Mouse (Mus musculus) liver, adult 2 months (tissue): ENCODE data around the gene Qpct. TPM values are rescaled to one million over a fixed set of nuclear protein-coding genes. Genes with fewer than 3 reads are reported as not detected.
"Not testable (repeated sequence)": the region's sequence is repeated elsewhere in the genome, so short reads cannot be mapped to it uniquely, and the experiment has no call there.

Source experiments
- DNase-seq: peaks from one replicate; pipeline ENCODE4 v3.0.0-alpha.2; 2011; ENCODE audit warnings: low read depth, low spot score; ENCODE audit errors: extremely low read depth
- H3K27ac ChIP-seq: fragments of 200-500 bp; replicated peaks from 2 replicates; pipeline ENCODE4 v1.5.1; 2012; ENCODE audit warnings: low read depth, mild to moderate bottlenecking, control low read depth, inconsistent platforms, low read length; ENCODE audit not compliant: insufficient read depth
- H3K27me3 ChIP-seq: fragments of 200-500 bp; 2 replicates; pipeline ENCODE4 v1.6.1; 2012; ENCODE audit warnings: mild to moderate bottlenecking, moderate library complexity, low read length, inconsistent platforms; ENCODE audit not compliant: control insufficient read depth, insufficient read depth
- H3K36me3 ChIP-seq: fragments of 200-500 bp; 2 replicates; pipeline ENCODE4 v1.6.1; 2012; ENCODE audit warnings: low read length, inconsistent platforms; ENCODE audit not compliant: control insufficient read depth, insufficient read depth
- H3K4me1 ChIP-seq: fragments of 200-500 bp; 2 replicates; pipeline ENCODE4 v1.6.1; 2011; ENCODE audit warnings: low read length; ENCODE audit not compliant: control insufficient read depth, insufficient read depth
- H3K4me3 ChIP-seq: fragments of 200-500 bp; 2 replicates; pipeline ENCODE4 v1.5.1; 2011; ENCODE audit warnings: low read depth, mild to moderate bottlenecking, control low read depth, low read length, moderate library complexity; ENCODE audit not compliant: insufficient read depth
- H3K79me2 ChIP-seq: fragments of 200-500 bp; 2 replicates; pipeline ENCODE4 v1.6.1; 2012; ENCODE audit warnings: inconsistent platforms, mild to moderate bottlenecking, low read length, moderate library complexity; ENCODE audit not compliant: control insufficient read depth, insufficient read depth
- H3K9ac ChIP-seq: fragments of 200-500 bp; 2 replicates; pipeline ENCODE4 v1.6.1; 2012; ENCODE audit warnings: low read depth, mild to moderate bottlenecking, control low read depth, inconsistent platforms, low read length
- CTCF ChIP-seq: fragments of 200-500 bp; IDR thresholded peaks from 2 replicates; pipeline ENCODE4 v1.5.1; 2011; ENCODE audit warnings: low read depth, low read length, control low read depth
- POLR2A ChIP-seq: fragments of 200-500 bp; IDR thresholded peaks from 2 replicates; pipeline ENCODE4 v1.6.1; 2011; ENCODE audit warnings: low read length, control low read depth; ENCODE audit not compliant: insufficient read depth; ENCODE audit errors: extremely low read depth
- WGBS: fragments of 180-500 bp; shearing (Covaris S2); methylation state at CpG from one replicate; pipeline ENCODE4 v1.1.7; 2018; 5-methylcytosine and 5-hydroxymethylcytosine counted together
- polyA plus RNA-seq: library from polyadenylated mRNA; depleted of rRNA; stranded (reverse); fragments of >200 nt; gene quantifications from 2 replicates; pipeline ENCODE4 v1.2.3, GENCODE M21; 2012; rRNA removed
- total RNA-seq: library from RNA; depleted of rRNA; stranded (reverse); fragments of >200 nt; gene quantifications from 2 replicates; pipeline ENCODE4 v1.2.3, GENCODE M21; 2014; rRNA removed

Qpct gene
- total and polyA plus RNA-seq, 2 experiments, result 12.1 to 26.6 TPM

- not testable (repeated sequence) for H3K4me1 ChIP-seq, H3K4me3 ChIP-seq, H3K27me3 ChIP-seq, H3K27ac ChIP-seq, H3K36me3 ChIP-seq, H3K79me2 ChIP-seq, H3K9ac ChIP-seq
- peak; percentile 46 for DNase-seq
- WGBS, result 43% methylated on average over 9 of the region's 9 CpGs
- TF ChIP-seq CTCF, result 0 out of 2 replicates have a peak, but pooled peaks have one; percentile 9
Measured at GRCm38 (mm10) chr17:79115248-79115647, 63.5 kb downstream of the Qpct start.

- Histone ChIP-seq H3K9ac (no peak overlapping the region), H3K36me3 (no peaks in the 10 kb centered on the region), H3K4me3 (no peak overlapping the region), H3K27me3 (no peaks in the 10 kb centered on the region), H3K27ac (no peak overlapping the region), H3K4me1 (no peaks in the 10 kb centered on the region), H3K79me2 (no peaks in the 10 kb centered on the region)
- 87% methylated on average over 1 of the region's 1 CpGs for WGBS
- TF ChIP-seq POLR2A (no peak), CTCF (no peak)
- DNase-seq, result no peak
Measured at GRCm38 (mm10) chr17:79119066-79119465, 67.4 kb downstream of the Qpct start.

GRCm38 (mm10) chr17:79120269-79120668 lies 68.6 kb downstream of the Qpct start:
- no peak overlapping the region for H3K9ac ChIP-seq
- no peak for DNase-seq
- 87% methylated on average over 3 of the region's 3 CpGs for WGBS
- TF ChIP-seq POLR2A (no peak), CTCF (no peak)
- no peaks in the 10 kb centered on the region for H3K79me2 ChIP-seq
- no peaks in the 10 kb centered on the region for H3K27me3 ChIP-seq
- no peak overlapping the region for H3K4me3 ChIP-seq
- H3K36me3 ChIP-seq, result no peaks in the 10 kb centered on the region
- no peak overlapping the region for H3K27ac ChIP-seq
- H3K4me1 ChIP-seq, result no peaks in the 10 kb centered on the region

GRCm38 (mm10) chr17:79133740-79134139 lies 82.0 kb downstream of the Qpct start:
- no peak overlapping the region for H3K4me3 ChIP-seq

GRCm38 (mm10) chr17:79135826-79136225 lies 84.1 kb downstream of the Qpct start:
- no peaks in the 10 kb centered on the region for H3K36me3 ChIP-seq
- H3K27me3 ChIP-seq, result no peaks in the 10 kb centered on the region
- 82% methylated on average over 6 of the region's 6 CpGs for WGBS
- no peaks in the 10 kb centered on the region for H3K79me2 ChIP-seq
- no peak for DNase-seq
- no peak overlapping the region for H3K9ac ChIP-seq
- no peak overlapping the region for H3K4me3 ChIP-seq
- TF ChIP-seq POLR2A (no peak), CTCF (no peak)
- peaks cover 3% of the 10 kb centered on the region; the same call in 1 of the 2 replicates for H3K4me1 ChIP-seq
- no peak overlapping the region for H3K27ac ChIP-seq

More at GRCm38 (mm10) chr17:79133740-79134139, 82.0 kb downstream of the Qpct start:
- WGBS, result 74% methylated on average over 8 of the region's 8 CpGs
- Histone ChIP-seq H3K4me1 (peaks cover 3% of the 10 kb centered on the region; the same call in 1 of the 2 replicates), H3K79me2 (no peaks in the 10 kb centered on the region), H3K9ac (no peak overlapping the region), H3K27me3 (no peaks in the 10 kb centered on the region), H3K27ac (no peak overlapping the region), H3K36me3 (no peaks in the 10 kb centered on the region)
- TF ChIP-seq CTCF (no peak), POLR2A (no peak)
- DNase-seq, result no peak

- peaks cover 3% of the 10 kb centered on the region; the same call in 1 of the 2 replicates for H3K4me1 ChIP-seq
- no peak overlapping the region for H3K27ac ChIP-seq
- H3K4me3 ChIP-seq, result no peak overlapping the region
- WGBS, result 34% methylated on average over 2 of the region's 2 CpGs
- DNase-seq, result peak; percentile 93
- no peaks in the 10 kb centered on the region for H3K36me3 ChIP-seq
- H3K27me3 ChIP-seq, result no peaks in the 10 kb centered on the region
- H3K79me2 ChIP-seq, result no peaks in the 10 kb centered on the region
- TF ChIP-seq POLR2A, result no peak
- no peak for TF ChIP-seq CTCF
- no peak overlapping the region for H3K9ac ChIP-seq
Measured at GRCm38 (mm10) chr17:79136401-79136800, 84.7 kb downstream of the Qpct start.

Other genes with a start within 250 kb of the Qpct start
- gene Heatr5b, start 216.5 kb upstream of the Qpct start, total RNA-seq, result 8.3 and 10.0 TPM in 2 replicates
- gene Heatr5b, start 216.5 kb upstream of the Qpct start, polyA plus RNA-seq, result 7.5 and 8.9 TPM in 2 replicates
- 7.9 and 8.1 TPM in 2 replicates for gene Gpatch11, start 216.3 kb upstream of the Qpct start, total RNA-seq
- gene Gpatch11, start 216.3 kb upstream of the Qpct start, polyA plus RNA-seq, result 4.7 and 4.9 TPM in 2 replicates
- 11.1 and 15.3 TPM in 2 replicates for gene Eif2ak2, start 169.3 kb upstream of the Qpct start, total RNA-seq
- 2.3 and 2.5 TPM in 2 replicates for gene Eif2ak2, start 169.3 kb upstream of the Qpct start, polyA plus RNA-seq
- gene Sult6b1, start 144.9 kb upstream of the Qpct start, total RNA-seq, result not detected in 2 replicates
- gene Sult6b1, start 144.9 kb upstream of the Qpct start, polyA plus RNA-seq, result not detected in 2 replicates
- gene Cebpzos, start 135.4 kb upstream of the Qpct start, total RNA-seq, result 18.4 and 29.2 TPM in 2 replicates
- gene Cebpzos, start 135.4 kb upstream of the Qpct start, polyA plus RNA-seq, result 9.6 and 11.0 TPM in 2 replicates
- 17.7 and 19.0 TPM in 2 replicates for gene Cebpz, start 114.8 kb upstream of the Qpct start, total RNA-seq
- gene Cebpz, start 114.8 kb upstream of the Qpct start, polyA plus RNA-seq, result 3.2 and 4.4 TPM in 2 replicates
- gene Ndufaf7, start 114.8 kb upstream of the Qpct start, total RNA-seq, result 14.6 and 17.3 TPM in 2 replicates
- gene Ndufaf7, start 114.8 kb upstream of the Qpct start, polyA plus RNA-seq, result 5.5 and 5.7 TPM in 2 replicates
- 191 and 211 TPM in 2 replicates for gene Prkd3, start 31.1 kb upstream of the Qpct start, total RNA-seq
- gene Prkd3, start 31.1 kb upstream of the Qpct start, polyA plus RNA-seq, result 71.8 and 79.6 TPM in 2 replicates